Mouse (Mus musculus) kidney, adult 2 months (tissue): Measurements from ENCODE around the gene Olfr961.

ENCODE experiments used
- CTCF ChIP-seq: fragments of 200-500 bp; conservative IDR thresholded peaks from 2 replicates; pipeline ENCODE4 v1.5.1; 2011; ENCODE audit warnings: low read depth, mild to moderate bottlenecking, control low read depth, low read length, moderate library complexity, mixed read lengths; ENCODE audit not compliant: insufficient read depth, insufficient read length
- POLR2A ChIP-seq: fragments of 200-500 bp; IDR thresholded peaks from one replicate; pipeline ENCODE4 v1.6.1; 2011; ENCODE audit warnings: low read depth, low read length, control low read depth

DNA sequence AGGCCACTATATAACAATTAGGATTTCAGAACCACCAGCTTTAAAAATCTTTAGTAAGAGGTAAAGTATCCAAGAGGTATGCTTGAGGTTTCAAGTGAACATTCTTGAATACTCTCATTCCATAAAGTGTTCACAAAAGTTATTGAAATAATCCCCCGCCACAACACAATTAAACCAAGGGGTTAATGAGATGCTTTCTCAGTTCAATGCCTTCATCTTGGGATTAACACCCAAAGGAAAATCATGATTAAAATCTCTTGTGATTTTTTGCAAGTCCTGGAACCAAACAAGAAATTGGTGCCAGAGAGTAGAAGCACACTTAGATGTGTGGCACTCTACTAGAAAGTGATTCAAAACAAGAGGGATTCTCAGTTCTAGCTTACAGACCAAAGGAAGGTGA lies 22.0 kb downstream of the Olfr961 start, which contains the start of gene Olfr963:
- TF ChIP-seq CTCF: no peak
- TF ChIP-seq POLR2A: no peak
